Mouse (Mus musculus): ENCODE measurements at regions not wholly inside any gene's neighbourhood (a gene's known extent, or its start where the extent isn't known, plus 50 kb on each side); places are given as distances from the start of the nearest gene placed in this dataset.

- no peak for DNase-seq (ENCODE audit: low read depth)
Measured at GRCm38 (mm10) chr2:79185234-79186101, 69.8 kb upstream of the Itga4 start.

DNA sequence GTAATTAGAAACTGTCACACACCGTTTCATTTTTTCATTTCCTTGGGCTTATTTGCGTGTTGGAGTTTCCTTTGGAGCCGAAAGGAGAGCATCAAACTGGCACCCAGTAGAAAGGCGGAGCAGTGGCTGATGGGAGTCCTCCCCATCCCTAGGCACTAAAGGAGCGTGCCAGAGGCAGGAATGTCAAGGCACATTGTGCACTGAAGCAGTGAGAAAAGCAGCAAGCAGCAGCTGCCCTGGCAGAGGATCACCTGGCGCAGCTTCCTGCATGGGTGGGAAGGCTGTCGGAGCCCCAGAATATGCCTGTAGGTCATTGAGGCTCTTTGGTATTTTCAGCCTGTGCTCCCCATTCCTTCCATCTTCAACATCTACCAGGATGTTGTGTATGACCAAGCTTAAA lies 68.3 kb upstream of the Itga4 start:
- DNase-seq (ENCODE audit: low read depth), result no peak

DNA sequence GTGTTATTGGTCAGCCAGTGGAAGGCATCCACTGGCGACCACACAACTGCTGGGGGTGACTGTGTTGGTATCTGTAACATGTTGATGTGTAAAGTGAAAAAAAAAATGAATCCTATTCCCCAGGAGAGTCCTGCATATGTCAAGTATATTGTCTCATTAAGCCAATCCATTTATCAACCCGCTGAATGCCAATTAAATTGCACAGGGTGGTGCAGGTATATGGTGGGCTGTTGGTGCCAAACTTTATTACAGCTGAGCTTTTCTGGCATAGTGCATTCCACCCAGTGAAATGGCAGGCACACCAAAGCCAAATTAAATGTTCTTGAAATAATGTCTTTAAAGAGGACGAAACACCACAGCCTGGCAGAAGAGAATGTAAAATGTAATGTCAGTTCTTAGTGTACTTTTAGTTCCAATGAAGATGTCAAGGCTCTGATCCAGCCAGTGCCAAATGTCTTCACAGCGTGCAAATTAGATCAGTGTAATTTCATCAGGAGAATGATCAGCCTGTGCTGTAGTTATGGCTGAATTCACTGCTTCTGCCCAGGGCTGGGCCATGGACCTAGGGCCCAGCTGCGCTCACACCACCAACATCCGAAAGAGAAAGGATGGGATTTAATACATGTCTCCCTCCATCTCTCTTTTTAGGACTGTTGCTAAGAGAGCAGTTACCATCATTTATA lies 66.6 kb upstream of the Itga4 start:
- DNase-seq (ENCODE audit: low read depth), result no peak

GRCm38 (mm10) chr2:79193851-79194250 lies 61.4 kb upstream of the Itga4 start:
- no peak for DNase-seq (ENCODE audit: low read depth)

GRCm38 (mm10) chr2:79201677-79202076 lies 53.5 kb upstream of the Itga4 start:
- DNase-seq (ENCODE audit: low read depth), result no peak

Data from gonadal fat pad, adult 2 months (tissue).